Mouse (Mus musculus) cerebellum, postnatal 25 days (tissue): ENCODE results near the gene Gm17124.
"Not testable (repeated sequence)": the region's sequence is repeated elsewhere in the genome, so short reads cannot be mapped to it uniquely, and the experiment has no call there.

ENCODE experiments used
- DNase-seq, 2 experiments: peaks; one replicate each; pipeline ENCODE4 v3.0.0; 2021; ENCODE audit warnings: mixed read lengths in 2 of 2

Gene Gm17124

DNA sequence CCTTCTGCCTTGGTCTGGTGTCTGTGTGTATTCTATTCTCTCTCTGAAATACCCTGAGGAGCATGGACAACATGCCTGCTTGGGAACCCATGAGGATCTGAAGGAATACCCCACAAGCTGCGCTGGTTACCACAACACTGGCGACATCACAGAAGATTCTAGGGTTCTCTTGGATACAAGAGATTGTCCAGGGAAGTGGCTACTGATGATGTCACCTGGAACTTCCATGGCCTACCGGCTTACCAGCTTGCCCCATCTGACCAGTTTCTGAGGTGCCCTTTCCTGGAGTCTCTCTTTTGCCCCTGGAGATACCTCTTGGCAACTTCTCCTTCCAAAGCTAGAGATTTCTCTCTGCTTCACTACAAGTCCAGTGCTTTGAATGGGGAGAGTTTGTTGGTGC lies at the start of gene Gm17124:
Gm17124 (minus strand) TSS at position 101 of the 400 bp plus-strand sequence.
- not testable (repeated sequence) for DNase-seq

- DNase-seq: not testable (repeated sequence)
Observed at GRCm38 (mm10) chr14:42641817-42642216, 42.1 kb upstream of the Gm17124 start, which contains the start of gene Gm3633. TSS of gene Gm3633 (minus strand) at chr14:42641917.
